29 mouse cellular contexts compared by ENCODE assay signal in genomic region chr12:79540176-79540575, GRCm38 (mm10).
DNase-seq lines count a peak whose midpoint lies in the region; ATAC-seq and TF ChIP-seq lines count a peak whose summit lies in the region.
"Had no signal": no experiment of that assay in that cellular context is flagged by ENCODE, and none has a peak within 500 bp of the region (broad histone marks: within the 10 kb centered on the region; RNA-seq: fewer than 3 reads in every experiment).

No protein-coding gene starts in this region.

- H3K4me1 ChIP-seq in lung, embryonic 14.5 days (ENCODE audit: insufficient read depth), result peaks cover 14% of the 10 kb centered on the region
- peaks cover 26% of the 10 kb centered on the region for H3K4me1 ChIP-seq in stomach, embryonic 16.5 days (ENCODE audit: control insufficient read depth, insufficient read depth, low read length)
- peaks cover 35% of the 10 kb centered on the region for H3K4me1 ChIP-seq in midbrain, embryonic 10.5 days

- ATAC-seq in lung, embryonic 14.5 days (ENCODE audit: insufficient read depth), result no peak
- no peak for ATAC-seq in stomach, embryonic 16.5 days (ENCODE audit: insufficient read depth, low FRiP score)
- ATAC-seq: hindbrain, postnatal 0 days; liver, postnatal 0 days; midbrain, embryonic 16.5 days; Patski had no signal

- H3K4me3 ChIP-seq in gastrocnemius, adult 2 months, result no peak overlapping the region
- no peak overlapping the region for H3K4me3 ChIP-seq in lung, embryonic 14.5 days (ENCODE audit: low read depth, low read length)
- H3K4me3 ChIP-seq in stomach, embryonic 16.5 days (replicated peaks; ENCODE audit: low read length), result no peak overlapping the region
- no peak overlapping the region for H3K4me3 ChIP-seq in midbrain, embryonic 10.5 days
- H3K4me3 ChIP-seq: embryonic facial prominence, embryonic 12.5 days; forebrain, embryonic 12.5 days; heart, embryonic 13.5 days; layer of hippocampus, adult 2 months; limb, embryonic 12.5 days; myocyte had no signal

- intact Hi-C loops in gastrocnemius, adult 2 months (cut with DNase I), result no loop called here

- H3K27ac ChIP-seq in gastrocnemius, adult 2 months, result peak overlapping the region; percentile 12
- H3K27ac ChIP-seq in lung, embryonic 14.5 days (ENCODE audit: low read depth), result peak overlapping the region; percentile 21; the same call in 1 of the 2 replicates
- H3K27ac ChIP-seq in stomach, embryonic 16.5 days (ENCODE audit: low read length), result peak overlapping the region; percentile 73
- H3K27ac ChIP-seq in midbrain, embryonic 10.5 days (replicated peaks), result no peak overlapping the region; the same call in 1 of the 2 replicates
- H3K27ac ChIP-seq: forebrain, embryonic 12.5 days; heart, embryonic 13.5 days; hindbrain, postnatal 0 days; layer of hippocampus, adult 2 months; limb, embryonic 12.5 days; macrophage had no signal

- H3K9me3 ChIP-seq in lung, embryonic 14.5 days (ENCODE audit: low read depth, low read length), result no peaks in the 10 kb centered on the region
- H3K9me3 ChIP-seq in stomach, embryonic 16.5 days (replicated peaks; ENCODE audit: control insufficient read depth, low read length), result no peaks in the 10 kb centered on the region
- no peaks in the 10 kb centered on the region for H3K9me3 ChIP-seq in midbrain, embryonic 10.5 days (replicated peaks)
- H3K9me3 ChIP-seq: embryonic facial prominence, embryonic 12.5 days; forebrain, embryonic 12.5 days; G1E; heart, embryonic 13.5 days; limb, embryonic 12.5 days had no signal

- no peak for TF ChIP-seq CTCF in gastrocnemius, adult 2 months (IDR thresholded peaks at IDR 0.05)
- TF ChIP-seq CTCF in lung, embryonic 14.5 days (IDR thresholded peaks at IDR 0.05; ENCODE audit: low read depth), result no peak

- no peak overlapping the region for H3K4me2 ChIP-seq in lung, embryonic 14.5 days
- no peak overlapping the region for H3K4me2 ChIP-seq in stomach, embryonic 16.5 days (ENCODE audit: low read depth, low read length)
- H3K4me2 ChIP-seq: embryonic facial prominence, embryonic 12.5 days; forebrain, embryonic 12.5 days; heart, embryonic 13.5 days; limb, embryonic 12.5 days; liver, embryonic 11.5 days had no signal

- no peak overlapping the region for H3K9ac ChIP-seq in lung, embryonic 14.5 days
- H3K9ac ChIP-seq in stomach, embryonic 16.5 days (ENCODE audit: low read length), result peak overlapping the region; percentile 54
- H3K9ac ChIP-seq: embryonic facial prominence, embryonic 12.5 days; forebrain, embryonic 12.5 days; heart, embryonic 13.5 days; limb, embryonic 12.5 days; liver, postnatal 0 days had no signal

- no peaks in the 10 kb centered on the region for H3K27me3 ChIP-seq in lung, embryonic 14.5 days (ENCODE audit: insufficient read depth, low read length)
- no peaks in the 10 kb centered on the region for H3K27me3 ChIP-seq in stomach, embryonic 16.5 days (ENCODE audit: control insufficient read depth, insufficient read depth, low read length)
- H3K27me3 ChIP-seq in midbrain, embryonic 10.5 days (ENCODE audit: low read depth, poor library complexity, severe bottlenecking), result no peaks in the 10 kb centered on the region
- H3K27me3 ChIP-seq: CH12.LX; embryonic facial prominence, embryonic 12.5 days; heart, embryonic 13.5 days; limb, embryonic 12.5 days; Patski had no signal

- 36% methylated on average over 5 of the region's 5 CpGs for WGBS in lung, embryonic 14.5 days
- 42% methylated on average over 5 of the region's 5 CpGs for WGBS in stomach, embryonic 16.5 days
- WGBS in midbrain, embryonic 10.5 days, result 74% methylated on average over 5 of the region's 5 CpGs

- no peak for DNase-seq in gastrocnemius, adult 2 months
- no peak for DNase-seq in gastrocnemius, adult 8-10 months (ENCODE audit: low spot score in 2 of 2)
- DNase-seq in lung, embryonic 14.5 days, result no peak
- DNase-seq in lung, postnatal 25 days (ENCODE audit: low spot score), result no peak
- peak; percentile 5 for DNase-seq in T-cell, adult 2 months (ENCODE audit: low spot score)
- no peak for DNase-seq in midbrain, embryonic 10.5 days (ENCODE audit: low spot score)
- no peak for DNase-seq in yolk sac, embryonic 10.5 days (ENCODE audit: low spot score)
- DNase-seq: adrenal gland, adult 2 months; cerebellum, adult 11-12 months; cerebellum, postnatal 10 days; heart, postnatal 14 days; kidney, adult 18-20 months; kidney, postnatal 14 days; layer of hippocampus, postnatal 36 days; liver, postnatal 0 days had no signal

- no peaks in the 10 kb centered on the region for H3K36me3 ChIP-seq in lung, embryonic 14.5 days (ENCODE audit: insufficient read depth)
- no peaks in the 10 kb centered on the region for H3K36me3 ChIP-seq in stomach, embryonic 16.5 days (ENCODE audit: control insufficient read depth, insufficient read depth, low read length)
- H3K36me3 ChIP-seq in midbrain, embryonic 10.5 days, result no peaks in the 10 kb centered on the region
- H3K36me3 ChIP-seq: embryonic facial prominence, embryonic 12.5 days; forebrain, embryonic 12.5 days; G1E; heart, embryonic 13.5 days; limb, embryonic 12.5 days had no signal
